17 mouse cellular contexts compared by ENCODE assay signal in the genomic region with DNA sequence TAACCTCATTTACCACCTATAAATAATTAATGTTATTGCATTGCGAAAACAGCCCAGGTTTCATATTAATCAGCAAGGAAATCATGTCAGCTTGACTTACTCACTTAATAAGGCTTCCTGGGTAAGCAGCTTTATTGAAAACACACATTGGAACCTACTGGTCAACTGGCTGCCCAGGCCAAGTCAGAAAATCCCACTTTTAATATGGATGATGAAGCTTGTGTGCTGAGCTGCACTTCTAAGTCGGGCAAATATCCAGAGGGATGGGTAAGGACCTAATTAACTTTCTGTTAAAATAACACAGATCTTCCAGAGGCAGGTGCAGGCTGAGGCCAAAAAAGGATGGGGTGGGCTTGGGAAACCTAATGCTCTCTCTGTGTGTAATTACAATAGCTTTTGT. TPM values are rescaled to one million over a fixed set of nuclear protein-coding genes. Genes with fewer than 3 reads are reported as not detected.
"Had no signal": no experiment of that assay in that cellular context is flagged by ENCODE, and none has a peak within 500 bp of the region (broad histone marks: within the 10 kb centered on the region; RNA-seq: fewer than 3 reads in every experiment).

No protein-coding gene starts in this region.

- H3K27me3 ChIP-seq: intestine, embryonic 15.5 days; limb, embryonic 13.5 days had no signal

- H3K4me1 ChIP-seq: intestine, embryonic 15.5 days; limb, embryonic 13.5 days had no signal

- ATAC-seq: intestine, embryonic 15.5 days had no signal

- H3K4me3 ChIP-seq: intestine, embryonic 15.5 days; limb, embryonic 13.5 days had no signal

- DNase-seq: kidney, adult 18-20 months; kidney, postnatal 10 days; kidney, postnatal 4 days; left cerebral cortex, postnatal 4 days; lung, adult 18-20 months; right cerebral cortex, adult 18-20 months; right cerebral cortex, postnatal 25 days; thymus, postnatal 36 days had no signal

- H3K4me2 ChIP-seq: intestine, embryonic 15.5 days; limb, embryonic 13.5 days had no signal

- H3K9me3 ChIP-seq: intestine, embryonic 15.5 days; limb, embryonic 13.5 days had no signal

- H3K36me3 ChIP-seq: intestine, embryonic 15.5 days; limb, embryonic 13.5 days had no signal

- H3K9ac ChIP-seq: intestine, embryonic 15.5 days; limb, embryonic 13.5 days; liver, embryonic 14.5 days had no signal

- H3K27ac ChIP-seq: intestine, embryonic 15.5 days; limb, embryonic 13.5 days; liver, embryonic 14.5 days had no signal

RNA-seq across cellular contexts. Expression of a gene that starts 4.3 kb away (rescaled TPM):
- total RNA-seq: left cerebral cortex, postnatal 4 days; liver, adult 2 months; monocyte, adult 5-6 weeks had no signal
- polyA plus RNA-seq: kidney, embryonic 14.5 days; limb, embryonic 13.5 days; liver, adult 2 months; liver, embryonic 14.5 days; lung, embryonic 16.5 days; small intestine, adult 2 months; stomach, embryonic 16.5 days had no signal

RNA-seq across cellular contexts. Expression of a gene that starts 46.9 kb away (rescaled TPM):
- polyA plus RNA-seq: kidney, embryonic 14.5 days had no signal
